Mouse (Mus musculus) v-Abl transformed pro-B cells (cell line): ENCODE results near the gene Apol9b.

Experiments used
- in situ Hi-C, 2 experiments: fragments of 400-800 bp; cut with MboI; formaldehyde crosslinking; loops; one replicate each; pipeline ENCODE4 v1.15.1; 2025; ENCODE audit not compliant: unreplicated experiment in 2 of 2

Apol9b gene

DNA sequence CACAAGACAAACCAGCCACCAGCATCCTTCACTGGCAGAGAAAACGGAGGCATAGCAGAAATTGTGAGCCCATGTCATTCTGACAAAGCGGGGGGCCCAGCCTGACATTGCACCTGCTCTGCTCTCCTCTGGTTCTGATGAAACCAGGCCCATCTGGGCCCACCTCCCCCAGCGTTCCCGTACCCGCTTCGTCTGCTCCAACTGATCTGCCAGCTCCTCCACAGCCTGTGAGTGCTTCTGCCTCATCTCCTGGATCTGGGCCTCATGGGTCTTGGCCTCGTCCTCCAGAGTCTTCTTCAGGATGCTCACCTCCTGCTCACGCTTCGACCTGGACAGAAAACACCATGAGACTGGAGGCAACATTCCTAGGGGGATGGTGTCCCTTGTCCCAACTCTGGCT lies 42.1 kb downstream of the Apol9b start:
- in situ Hi-C loops = loop anchor here in 1 of 2 experiments (5.0 to 25.0 kb wide), 2 partner anchors 146 to 391 kb away; partner anchors contain the start of gene Ift27

DNA sequence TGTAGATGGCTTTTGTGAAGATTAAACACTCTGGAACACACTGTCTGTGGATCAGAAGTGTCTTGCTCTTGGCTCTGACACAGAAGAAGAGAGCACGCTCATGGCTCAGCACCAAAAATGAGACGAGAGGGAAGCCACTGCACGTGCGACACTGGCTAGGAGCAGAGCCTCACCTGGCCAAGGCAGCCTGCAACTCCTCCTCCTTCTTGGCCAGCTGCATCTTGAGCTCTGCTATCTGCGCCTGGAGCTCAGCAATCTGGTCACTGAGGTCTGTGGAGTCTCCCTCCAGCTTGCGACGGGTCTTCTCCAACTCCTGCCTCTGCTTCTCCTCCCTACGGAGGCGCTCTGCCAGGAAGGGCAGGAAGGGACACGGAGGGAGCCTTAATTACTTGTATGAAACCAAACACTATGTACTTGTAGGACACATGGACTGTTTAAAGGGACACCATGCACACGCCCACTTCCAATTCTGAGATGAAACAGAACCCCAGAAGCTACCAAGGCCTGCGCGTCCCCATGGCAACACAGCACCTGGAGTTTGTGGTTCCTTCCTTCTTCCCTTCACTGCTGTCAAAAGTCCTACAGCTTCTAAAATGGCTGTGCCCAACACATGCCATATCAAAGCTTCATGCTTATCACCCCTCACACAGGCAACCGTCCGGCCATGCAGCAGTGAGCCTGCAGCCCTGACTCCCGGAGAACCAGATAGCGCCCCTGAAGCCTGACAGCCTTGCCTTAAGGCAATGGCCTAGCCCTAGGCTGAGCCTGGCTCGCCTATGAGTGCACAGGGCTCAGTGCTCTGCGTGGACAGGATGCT lies 44.5 kb downstream of the Apol9b start:
- in situ Hi-C loops = loop anchor here in 1 of 2 experiments (5.0 to 25.0 kb wide), 2 partner anchors 144 to 389 kb away; partner anchors contain the start of gene Ift27

DNA sequence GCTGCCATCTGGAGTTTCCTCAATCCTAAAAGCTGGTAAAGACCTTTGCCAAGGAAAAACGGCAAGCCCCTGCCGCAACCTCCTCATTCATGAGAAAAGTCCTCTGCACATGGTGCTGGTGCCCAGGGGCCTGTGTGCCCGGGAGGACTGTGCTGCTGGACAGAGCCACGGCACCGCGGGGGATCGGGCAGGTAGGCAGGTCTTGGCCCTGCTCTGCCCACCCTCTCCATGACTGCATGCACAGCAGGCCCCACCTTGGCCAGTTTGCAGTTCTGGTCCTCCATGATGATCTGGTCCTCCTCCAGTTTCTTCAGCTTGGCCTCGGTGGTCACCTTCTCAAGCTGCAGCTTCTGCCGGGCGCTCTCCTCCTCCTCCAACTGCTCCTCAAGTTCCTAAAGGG lies 45.5 kb downstream of the Apol9b start:
- in situ Hi-C loops = loop anchor here in 1 of 2 experiments (5.0 to 25.0 kb wide), 2 partner anchors 143 to 388 kb away; partner anchors contain the start of gene Ift27

DNA sequence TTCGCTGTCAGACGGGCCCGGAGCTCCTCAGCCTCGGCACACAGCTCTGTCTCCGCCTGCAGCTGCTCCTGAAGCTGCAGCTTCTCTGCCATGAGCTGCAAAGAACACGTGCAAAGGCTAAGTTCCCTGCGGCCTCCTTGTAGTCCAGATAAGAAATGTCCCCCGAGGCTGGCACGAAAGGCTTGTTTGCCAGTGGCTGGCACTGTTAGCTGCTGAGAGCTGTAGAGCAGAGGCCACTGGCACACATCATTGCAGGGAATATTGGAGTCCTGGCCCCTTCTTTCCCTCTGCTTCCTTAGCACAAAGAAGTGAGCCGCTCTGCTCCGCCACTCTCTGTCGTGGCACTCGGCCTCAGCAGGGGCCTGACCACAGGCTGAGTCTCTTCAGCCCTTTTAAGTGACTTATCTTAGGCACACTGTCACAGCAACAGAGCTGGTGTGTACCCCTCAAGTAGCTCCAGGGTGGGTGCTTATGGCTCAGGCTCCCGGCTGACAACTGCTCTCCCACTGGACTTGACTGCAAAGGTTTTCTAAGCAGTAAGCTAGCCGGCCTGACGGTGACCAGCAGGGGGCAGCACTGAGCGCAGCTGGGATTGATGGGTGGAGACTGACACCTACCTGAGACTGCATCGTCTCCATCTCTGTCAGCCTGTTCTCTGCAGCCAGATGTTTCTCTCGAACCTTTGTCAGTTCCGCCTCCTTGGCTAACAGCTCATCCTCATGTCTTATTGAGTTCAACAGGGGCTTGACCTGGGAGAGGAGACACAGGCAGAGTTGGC lies 46.5 kb downstream of the Apol9b start:
- in situ Hi-C loops = loop anchor here (5.0 to 25.0 kb wide), 3 partner anchors 142 to 587 kb away; partner anchors contain the start of gene Ift27 (in 1 of the 2)

DNA sequence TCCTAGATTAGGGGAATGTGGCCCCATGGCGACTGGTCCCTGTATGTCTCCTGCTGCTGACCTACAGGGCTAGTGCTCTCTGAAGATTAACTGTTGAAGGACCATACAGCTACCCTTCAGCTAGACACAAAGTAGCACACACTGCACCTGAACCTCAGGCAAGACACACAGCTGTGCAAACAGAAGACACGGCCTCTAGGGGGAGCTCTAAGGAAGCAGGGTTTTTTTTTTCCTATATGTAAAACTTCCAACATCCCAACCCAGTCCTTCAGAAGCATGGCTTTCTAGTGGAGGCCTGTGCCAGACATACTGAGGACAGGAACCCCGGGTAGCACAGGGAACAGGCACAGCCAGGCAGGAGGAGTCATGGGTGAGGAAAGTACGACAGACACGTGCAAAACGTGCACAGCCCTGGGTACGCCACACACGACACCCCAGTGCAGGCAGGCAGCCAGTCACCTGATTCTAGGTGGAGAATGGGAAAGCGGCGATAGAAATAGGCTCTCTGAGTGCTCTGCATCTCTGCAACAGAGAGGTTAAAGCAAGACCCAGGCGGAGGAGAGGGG lies 53.7 kb downstream of the Apol9b start:
- in situ Hi-C loops = loop anchor here (25.0 kb wide), 2 partner anchors 380 to 580 kb away; partner anchors contain the start of gene Ift27 (in 1 of the 2)

DNA sequence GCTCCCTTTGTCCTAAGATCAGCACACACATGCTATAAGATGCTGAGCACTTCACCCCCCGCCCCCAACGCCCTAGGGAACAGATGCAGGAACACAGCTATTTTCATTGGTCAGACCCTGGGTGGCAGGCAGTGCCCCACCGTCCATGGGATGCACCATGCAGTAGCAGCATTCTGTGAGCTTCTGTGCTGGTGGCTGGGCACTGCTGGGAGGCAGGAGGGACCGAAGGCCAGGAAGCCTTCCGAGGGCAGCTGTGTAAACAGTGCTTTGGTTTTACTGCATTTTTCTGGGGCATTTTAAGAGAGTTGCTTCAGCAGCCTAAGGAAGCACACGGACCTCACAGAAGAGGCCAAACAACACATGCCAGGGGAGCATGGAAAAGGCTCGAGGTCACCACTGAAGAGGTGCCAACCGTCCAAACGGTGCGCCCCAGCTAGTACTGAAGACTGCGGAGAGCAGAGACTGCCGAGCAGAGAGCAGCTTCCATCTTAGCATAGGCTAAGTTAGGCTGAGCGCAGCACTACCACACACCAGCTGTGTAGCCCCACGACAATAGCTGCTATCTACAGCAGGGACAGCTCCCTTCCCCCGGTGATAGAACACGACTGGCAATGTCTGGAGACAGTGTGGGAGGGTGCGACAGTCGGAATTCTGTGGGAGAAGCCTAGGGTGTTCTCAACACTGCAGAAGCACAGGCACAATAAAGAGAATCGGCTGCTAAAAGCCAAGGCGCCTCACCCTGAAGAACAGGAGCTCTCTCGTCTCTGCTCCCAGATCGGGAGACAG lies 55.4 kb downstream of the Apol9b start:
- in situ Hi-C loops = loop anchor here (25.0 kb wide), 2 partner anchors 378 to 578 kb away; partner anchors contain the start of gene Ift27 (in 1 of the 2)

DNA sequence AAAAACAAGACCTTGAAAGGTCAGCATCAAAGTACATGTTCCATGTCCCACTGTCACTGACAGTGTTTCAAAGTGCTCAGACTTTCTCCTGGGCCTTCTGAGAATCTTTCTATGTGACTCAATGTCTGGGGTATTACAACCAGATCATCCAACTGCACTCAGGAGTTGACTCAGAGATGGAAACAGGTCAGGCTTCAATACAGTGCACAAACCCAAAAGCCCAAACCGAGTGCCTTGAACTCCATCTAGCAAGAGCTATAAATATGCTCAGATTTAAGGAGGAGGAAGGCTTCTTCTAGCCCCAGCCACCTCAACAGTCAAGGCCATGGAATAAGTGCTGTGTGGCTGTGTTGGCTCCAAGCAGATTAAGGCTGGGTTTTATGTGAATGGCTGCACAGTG lies 57.0 kb downstream of the Apol9b start:
- in situ Hi-C loops = loop anchor here (25.0 kb wide), 2 partner anchors 376 to 576 kb away; partner anchors contain the start of gene Ift27 (in 1 of the 2)
